Mouse (Mus musculus): Measurements from ENCODE around the gene Zfp385b.

- TF ChIP-seq CTCF (IDR thresholded peaks at IDR 0.05; ENCODE audit: control insufficient read depth, insufficient read depth, low read length) (no peak), POLR2A (IDR thresholded peaks at IDR 0.05; ENCODE audit: borderline replicate concordance, control insufficient read depth, low read depth, low read length) (no peak)
Measured at GRCm38 (mm10) chr2:77563706-77564105, 255.7 kb downstream of the Zfp385b start.
